Mouse (Mus musculus): Measurements from ENCODE around the gene 1700056E22Rik.

DNA sequence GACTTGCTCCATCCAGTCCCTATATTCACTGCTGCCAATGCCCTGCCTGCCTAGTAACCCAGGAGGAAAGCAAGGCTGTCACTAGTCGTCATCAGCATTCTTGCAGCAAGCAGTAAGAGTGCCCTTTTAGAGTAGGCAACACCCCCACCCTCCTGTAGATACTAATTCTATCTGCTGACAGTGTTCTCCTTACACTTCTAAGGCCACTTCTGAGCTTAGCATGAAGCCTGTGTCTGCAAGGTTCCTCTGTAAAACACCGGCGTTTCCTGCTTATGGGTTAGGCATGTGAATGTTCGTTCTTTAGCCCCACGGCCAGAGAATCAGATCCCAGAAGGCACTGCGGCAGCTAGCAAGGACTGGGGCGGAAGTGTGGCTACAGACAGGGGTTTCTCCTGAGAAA, 30.2 kb upstream of the 1700056E22Rik start:
- TF ChIP-seq CTCF (IDR thresholded peaks at IDR 0.05; ENCODE audit: control insufficient read depth, insufficient read depth, insufficient read length) (no peak), MAX (IDR thresholded peaks at IDR 0.05) (no peak), USF1 (IDR thresholded peaks at IDR 0.05; ENCODE audit: low read depth) (no peak), MYOD1 (IDR thresholded peaks at IDR 0.05; ENCODE audit: control insufficient read depth, insufficient read length, low read depth) (no peak), FOSL1 (IDR thresholded peaks at IDR 0.05; ENCODE audit: insufficient read depth, low read length, poor library complexity, severe bottlenecking) (no peak), MYOG (IDR thresholded peaks at IDR 0.05; ENCODE audit: control insufficient read depth, extremely low read depth, insufficient read length) (no peak)

Measured in C2C12 (cell line).